Mouse (Mus musculus) c-Kit-positive CD71-negative TER-119-negative erythroid progenitor cells, embryonic 14.5 days (primary cell): ENCODE data around the gene Fyb.

Source experiments
- DNase-seq: peaks from one replicate; pipeline ENCODE4 v3.0.0-alpha.2; 2013; ENCODE audit warnings: low read depth

Gene Fyb

GRCm38 (mm10) chr15:6522653-6523167 lies at the start of gene Fyb:
TSS of gene Fyb (plus strand) at chr15:6522853.
- no peak for DNase-seq

DNA sequence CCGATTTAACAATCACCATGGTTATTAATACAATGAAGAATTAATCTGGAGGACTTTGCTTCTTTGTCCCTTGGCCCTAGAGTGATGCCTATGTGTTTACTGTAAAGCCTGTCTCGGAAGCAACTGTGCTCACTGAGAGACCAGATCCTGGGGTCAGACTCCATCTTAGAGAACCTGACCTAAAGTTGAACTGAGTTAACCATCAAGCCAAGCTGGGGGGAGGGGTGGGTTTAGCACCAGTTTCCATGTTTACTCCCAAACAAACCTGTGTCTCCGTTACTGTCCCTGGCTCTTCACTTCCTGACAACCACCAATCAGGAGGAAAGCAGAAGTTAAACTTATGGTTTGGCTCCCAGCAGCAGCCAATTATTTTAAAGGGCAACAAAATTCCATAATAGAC lies 39.1 kb upstream of the Fyb start:
- DNase-seq = no peak

DNA sequence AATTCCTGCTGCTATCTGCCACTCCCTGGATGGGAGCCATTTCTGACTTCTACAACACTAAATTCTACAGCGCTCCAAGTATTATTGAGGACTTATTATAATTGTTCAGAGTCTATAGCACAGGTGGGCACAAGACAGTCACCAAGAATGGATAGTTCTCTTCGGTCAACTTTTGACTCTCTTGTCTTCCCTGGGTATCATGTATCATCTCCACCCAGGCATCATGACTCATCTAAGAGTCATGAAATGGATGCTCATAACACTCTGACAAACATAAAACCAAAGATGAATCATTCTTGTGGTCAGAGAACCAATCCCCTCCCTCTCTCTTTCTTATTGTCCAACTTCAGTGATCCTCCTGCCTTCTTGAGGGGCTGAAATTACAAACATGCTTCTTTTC lies 30.3 kb upstream of the Fyb start:
- no peak for DNase-seq

DNA sequence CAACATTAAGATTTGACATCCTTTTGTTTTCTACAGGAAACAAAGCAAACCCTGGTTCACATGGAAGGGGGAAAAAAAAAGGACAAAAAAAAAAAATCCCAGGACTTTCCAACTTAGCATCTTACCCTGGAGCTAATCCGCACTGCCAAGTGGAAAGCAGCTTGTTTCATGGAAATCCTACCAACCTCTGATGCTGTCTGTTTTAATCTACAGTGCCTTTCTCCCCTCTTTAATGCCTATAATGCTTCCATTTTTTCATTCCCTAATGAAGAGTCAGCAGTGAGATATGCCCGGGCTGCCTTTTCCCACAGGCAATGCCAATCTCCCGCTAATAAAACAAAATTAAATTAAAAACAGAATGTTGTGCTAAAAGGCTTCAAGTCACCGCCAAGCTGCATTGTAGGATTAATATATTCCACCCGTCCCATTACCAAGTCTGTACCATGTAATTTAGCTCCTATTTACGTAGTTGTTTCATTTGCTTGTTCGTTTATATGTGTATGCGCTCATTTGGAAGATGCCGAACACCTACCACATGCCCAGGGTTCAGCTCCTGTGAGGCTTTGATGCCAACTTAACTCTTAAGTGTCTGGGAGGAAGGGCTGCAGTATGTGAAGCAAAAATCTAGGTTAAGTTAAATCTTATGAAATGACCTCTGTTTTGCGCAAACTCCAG lies 24.1 kb upstream of the Fyb start:
- no peak for DNase-seq

GRCm38 (mm10) chr15:6500787-6501186 lies 21.9 kb upstream of the Fyb start:
- no peak for DNase-seq

- no peak for DNase-seq
Measured at GRCm38 (mm10) chr15:6517525-6517924, 5.1 kb upstream of the Fyb start.

DNA sequence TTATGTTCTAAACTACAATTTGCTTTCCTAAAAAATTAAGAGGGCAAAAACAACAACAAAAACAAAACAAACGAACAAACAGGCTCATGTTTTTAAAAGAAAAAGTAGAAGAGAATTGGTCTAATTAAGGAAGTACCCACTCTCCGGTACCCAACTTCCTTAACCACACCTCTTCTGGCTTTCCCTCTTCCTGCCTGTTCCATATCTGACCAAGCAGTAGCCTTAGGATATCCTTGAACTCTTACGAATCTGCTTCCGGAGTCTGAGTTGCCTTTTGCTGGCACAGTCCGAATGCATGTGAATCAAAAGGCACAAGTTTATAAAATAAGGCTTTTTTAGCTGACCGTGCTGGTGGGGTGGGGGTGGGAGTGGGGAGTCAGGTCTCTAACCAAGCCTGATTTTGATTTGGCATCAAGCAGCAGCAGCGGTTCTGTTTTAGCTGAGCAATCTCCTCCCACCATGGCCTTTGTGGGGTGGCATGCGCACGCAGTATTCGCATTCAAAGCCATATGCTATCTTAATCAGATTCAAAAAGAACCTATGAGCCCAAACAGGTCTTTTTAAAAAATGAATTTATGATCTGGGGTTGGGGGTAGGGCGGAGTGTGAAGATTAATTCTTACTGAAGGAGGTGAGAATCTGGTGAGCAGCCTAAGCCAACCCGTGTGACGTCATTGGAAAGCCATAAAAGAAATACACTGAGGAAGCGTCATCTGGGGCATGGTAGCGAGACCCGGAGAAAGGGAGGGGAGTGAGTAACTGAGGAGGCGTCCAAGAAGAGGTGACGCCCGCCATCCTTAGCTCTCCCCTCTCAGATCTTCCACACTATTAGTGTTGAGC lies 3.0 kb upstream of the Fyb start:
- DNase-seq = no peak

- DNase-seq = no peak
Measured at GRCm38 (mm10) chr15:6520505-6521155, 2.0 kb upstream of the Fyb start.

DNA sequence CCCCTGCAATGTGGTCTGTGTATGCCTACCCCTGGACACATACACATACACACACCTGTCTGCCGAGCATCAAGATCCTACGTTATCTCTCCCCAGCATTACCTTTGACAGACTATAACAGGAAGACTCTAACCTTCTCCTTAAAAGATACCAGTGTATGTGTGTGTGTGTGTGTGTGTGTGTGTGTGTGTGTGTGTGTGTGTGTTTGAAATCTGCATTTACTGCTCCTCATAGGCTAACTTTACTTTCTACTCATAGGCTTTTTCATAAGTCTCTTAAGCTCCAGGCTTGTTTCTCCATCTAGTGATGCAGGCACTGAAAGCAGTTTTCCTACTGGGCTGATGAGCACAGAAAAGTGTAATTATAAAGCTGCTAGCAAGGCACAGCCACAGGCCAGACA lies 2.1 kb downstream of the Fyb start:
- no peak for DNase-seq

DNA sequence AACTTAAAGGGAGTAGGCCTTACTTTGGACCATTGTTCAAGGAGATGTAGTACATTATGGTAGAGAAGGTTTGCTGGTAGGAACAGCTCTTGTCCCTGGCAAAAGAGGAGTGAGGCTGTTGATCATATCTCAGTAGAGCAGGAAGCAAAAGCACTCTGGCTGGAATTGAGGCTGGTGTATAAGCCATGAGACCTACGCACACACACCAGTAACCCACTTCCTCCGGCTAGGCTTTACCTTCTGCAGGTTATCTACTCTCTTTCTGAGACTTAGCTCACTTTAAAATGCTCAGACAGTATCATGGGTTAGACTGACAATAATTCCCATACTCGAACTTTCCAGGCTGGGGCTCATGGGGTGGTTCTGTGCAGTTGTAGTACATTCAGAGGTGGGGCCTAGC lies 2.7 kb downstream of the Fyb start:
- DNase-seq = no peak

GRCm38 (mm10) chr15:6533858-6534343 lies 11.2 kb downstream of the Fyb start:
- no peak for DNase-seq

GRCm38 (mm10) chr15:6534592-6534991 lies 11.9 kb downstream of the Fyb start:
- no peak for DNase-seq

DNA sequence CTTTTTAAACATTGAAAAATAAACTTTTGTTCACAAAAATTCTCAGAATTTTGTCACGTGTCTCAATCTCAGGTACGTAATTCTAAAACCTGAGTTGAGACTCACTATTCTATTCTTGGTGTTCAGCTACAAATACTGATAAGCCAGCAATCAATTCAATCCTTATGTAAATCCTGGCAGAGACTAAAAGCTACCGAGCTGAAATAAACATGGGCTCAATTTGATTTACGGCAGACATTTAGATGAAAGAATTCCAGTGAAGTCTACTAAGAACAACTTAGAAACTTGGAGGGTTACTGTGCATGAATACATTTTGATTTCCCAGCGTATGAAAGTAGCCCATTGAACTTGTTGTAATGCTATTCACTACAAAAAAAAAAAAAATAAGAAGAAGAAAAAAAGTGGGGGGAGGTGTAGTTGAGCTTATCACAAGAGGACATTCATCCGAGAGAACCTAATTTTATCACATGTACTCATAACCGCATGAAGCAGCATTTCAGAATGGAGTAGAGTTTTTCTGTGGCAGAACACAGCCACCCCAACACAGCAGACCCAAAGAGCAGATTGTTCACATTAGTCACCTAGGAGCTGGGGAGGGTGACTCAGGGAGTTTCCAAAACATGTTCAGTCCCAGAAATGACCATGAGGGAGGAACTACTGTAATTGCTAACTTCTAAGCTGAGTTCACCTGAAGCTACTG lies 17.1 kb downstream of the Fyb start:
- no peak for DNase-seq

DNA sequence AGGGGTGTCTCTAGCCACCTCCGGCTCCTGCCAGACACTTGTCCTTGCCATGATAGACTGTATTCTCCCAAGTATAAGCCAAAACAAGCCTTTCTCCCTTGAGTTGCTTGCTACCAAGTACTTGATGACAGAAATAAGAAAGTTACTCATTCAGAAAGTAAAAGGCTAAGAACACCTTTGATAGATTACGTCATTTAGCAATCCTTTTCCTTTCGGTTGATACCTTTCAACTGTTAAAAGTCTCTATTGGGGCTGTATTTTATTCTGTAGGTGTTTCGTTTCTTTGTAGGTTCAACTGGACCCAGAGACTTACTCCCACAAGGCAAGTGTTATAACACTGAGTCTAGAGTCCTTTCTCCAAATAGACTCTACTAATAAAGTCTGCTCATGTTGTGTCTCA lies 26.3 kb downstream of the Fyb start:
- no peak for DNase-seq

DNA sequence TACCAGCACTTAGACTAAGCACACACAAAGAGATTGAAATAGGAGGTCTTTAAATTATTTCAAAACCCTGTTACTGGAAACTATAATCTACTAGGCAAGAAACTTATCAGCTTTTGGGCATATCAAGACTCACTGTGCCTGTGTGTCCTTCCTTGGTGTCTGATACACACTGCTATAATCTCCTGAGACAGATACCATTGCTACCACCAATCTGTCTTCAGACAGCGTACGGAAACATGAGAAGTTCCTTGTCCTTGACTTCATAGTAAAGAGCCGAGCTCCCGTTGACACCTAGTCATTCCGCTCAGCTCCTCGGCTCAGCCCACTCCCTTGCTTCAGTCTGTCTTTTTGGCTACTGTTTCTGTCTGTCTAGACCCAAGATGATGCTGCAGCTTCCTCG lies 29.2 kb downstream of the Fyb start:
- DNase-seq = no peak

GRCm38 (mm10) chr15:6554742-6555141 lies 32.1 kb downstream of the Fyb start:
- no peak for DNase-seq

DNA sequence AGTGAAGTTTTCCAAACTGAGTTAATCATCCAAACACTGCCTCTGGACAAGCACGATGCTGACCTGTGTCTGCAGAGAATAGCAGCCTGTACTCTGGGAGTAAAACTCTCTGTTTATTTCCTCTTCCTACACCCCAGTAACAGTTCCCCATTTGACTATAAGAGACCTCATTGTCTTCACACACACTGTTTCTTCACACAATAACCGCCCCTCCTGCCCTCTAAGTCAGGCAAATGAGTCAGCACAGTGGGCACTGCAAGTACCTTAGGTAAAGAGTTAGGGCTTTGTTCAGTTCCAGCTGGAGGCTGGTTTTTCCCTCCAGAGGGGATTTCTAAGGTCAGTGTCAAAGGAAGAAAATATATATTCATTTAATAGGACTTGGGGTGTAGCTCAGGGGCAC lies 32.9 kb downstream of the Fyb start:
- peak; percentile 50 for DNase-seq

DNA sequence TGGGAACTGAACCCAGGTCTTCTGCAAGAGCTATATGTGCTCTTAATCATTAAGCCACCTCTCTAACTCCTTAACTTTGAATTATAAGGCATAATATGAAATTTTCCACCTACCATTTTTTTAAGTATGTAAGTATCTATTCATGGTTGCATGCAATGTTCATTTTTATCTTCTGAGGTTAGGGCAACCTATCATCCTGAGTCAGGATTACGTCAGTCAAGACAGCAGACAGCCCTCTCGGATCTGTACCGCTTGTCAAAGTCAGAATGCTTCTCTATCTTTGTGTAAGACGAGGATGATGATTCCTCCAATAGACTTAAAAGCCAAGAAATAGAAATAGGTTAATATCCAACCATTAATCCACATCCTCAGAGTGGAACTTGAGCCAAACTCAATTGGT lies 33.6 kb downstream of the Fyb start:
- DNase-seq = no peak

- no peak for DNase-seq
Measured at GRCm38 (mm10) chr15:6556911-6557310, 34.3 kb downstream of the Fyb start.

DNA sequence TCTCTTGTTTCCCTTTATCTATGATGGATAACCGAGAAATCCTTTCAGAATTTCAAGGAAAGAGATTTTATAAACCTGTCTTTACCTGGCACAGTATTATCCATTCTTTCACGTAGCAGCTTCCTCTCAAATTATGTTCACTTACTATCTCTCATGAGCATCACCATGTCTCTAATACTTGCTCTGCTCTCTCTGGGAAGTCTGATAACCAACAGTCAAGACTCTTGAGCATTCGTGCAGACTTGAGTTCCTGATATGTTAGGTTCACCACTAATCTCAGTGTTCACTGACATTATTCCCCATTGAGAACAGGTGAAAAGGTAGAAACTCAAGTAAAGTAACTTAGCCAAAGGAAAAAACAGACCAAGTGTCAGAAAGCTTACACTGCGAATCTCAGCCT lies 34.9 kb downstream of the Fyb start:
- no peak for DNase-seq

GRCm38 (mm10) chr15:6559188-6559587 lies 36.5 kb downstream of the Fyb start:
- no peak for DNase-seq

DNA sequence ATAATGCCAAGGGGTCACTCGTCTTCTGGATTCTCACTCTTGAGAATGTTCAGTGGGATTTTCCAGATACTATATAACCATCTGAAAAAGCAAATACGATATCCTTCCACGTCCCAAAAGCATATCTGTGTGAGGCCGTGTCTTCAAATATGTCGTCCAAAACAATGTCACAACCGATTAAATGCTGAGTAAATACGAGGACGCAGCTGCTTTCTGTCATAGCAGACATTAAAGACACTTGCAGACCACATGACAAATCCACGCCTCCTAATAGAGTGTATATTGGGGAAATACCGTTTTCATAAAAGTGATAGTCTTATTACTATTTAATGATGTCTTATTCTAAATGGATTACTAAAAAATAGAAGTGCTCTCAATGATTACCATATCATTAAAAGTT lies 38.0 kb downstream of the Fyb start:
- no peak for DNase-seq
